Mouse (Mus musculus): ENCODE data around the gene Zscan10. TPM values are rescaled to one million over a fixed set of nuclear protein-coding genes. Genes with fewer than 3 reads are reported as not detected.

The Zscan10 gene
- total RNA-seq, 2 experiments from 2014 or later = not detected

DNA sequence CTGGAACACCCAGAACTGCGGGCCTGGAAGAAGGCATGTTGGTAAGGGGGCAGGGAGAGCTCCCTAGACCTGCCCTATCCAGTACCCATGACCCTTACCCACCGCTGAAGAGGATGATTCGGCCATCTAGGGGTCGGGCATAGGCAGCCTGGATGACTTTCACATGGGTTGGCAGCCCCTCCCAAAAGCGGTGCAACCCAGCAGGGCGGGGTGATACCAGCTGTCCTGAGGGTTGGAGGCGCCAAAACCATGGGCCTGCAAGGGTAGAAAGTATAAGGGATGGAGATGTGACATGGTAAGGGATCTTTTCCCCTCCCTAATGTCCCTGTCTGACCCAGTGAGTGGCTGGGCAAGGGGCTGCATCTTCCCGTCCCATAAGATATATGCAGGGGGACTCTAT lies 30.6 kb downstream of the Zscan10 start:
- ATAC-seq (replicated peaks; ENCODE audit: low FRiP score, poor library complexity, severe bottlenecking) = no peak

GRCm38 (mm10) chr17:23644613-23645495 lies 44.2 kb downstream of the Zscan10 start, which contains the start of gene Mmp25:
Gene Mmp25 (minus strand): TSS chr17:23645277.
- no peak for ATAC-seq (replicated peaks; ENCODE audit: low FRiP score, poor library complexity, severe bottlenecking)

DNA sequence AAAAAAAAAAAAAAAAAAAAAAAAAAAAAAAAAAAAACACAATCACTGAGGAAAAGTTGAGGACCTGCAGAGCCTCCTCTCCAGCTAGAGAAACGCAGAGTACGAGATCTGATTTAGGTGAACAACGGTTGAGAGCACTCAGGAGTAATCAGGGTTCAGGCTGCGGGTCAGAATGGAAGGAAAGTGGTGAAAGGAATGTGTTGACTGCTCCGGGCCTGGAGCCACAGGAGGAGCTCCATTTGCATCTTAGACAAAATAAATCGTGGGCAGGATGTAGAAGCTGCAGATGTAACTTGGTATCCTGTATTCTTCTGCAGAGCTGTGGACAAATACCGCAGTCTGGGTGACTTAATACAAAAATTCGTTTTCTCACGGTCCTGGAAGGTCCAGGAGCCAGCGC lies 45.2 kb downstream of the Zscan10 start:
- no peak for ATAC-seq (replicated peaks; ENCODE audit: low FRiP score, poor library complexity, severe bottlenecking)

- ATAC-seq (replicated peaks; ENCODE audit: low FRiP score, poor library complexity, severe bottlenecking) = no peak
Measured at GRCm38 (mm10) chr17:23651363-23651762, 50.7 kb downstream of the Zscan10 start.

- no peak for ATAC-seq (replicated peaks; ENCODE audit: low FRiP score, poor library complexity, severe bottlenecking)
Measured at GRCm38 (mm10) chr17:23653324-23653723, 52.7 kb downstream of the Zscan10 start.

DNA sequence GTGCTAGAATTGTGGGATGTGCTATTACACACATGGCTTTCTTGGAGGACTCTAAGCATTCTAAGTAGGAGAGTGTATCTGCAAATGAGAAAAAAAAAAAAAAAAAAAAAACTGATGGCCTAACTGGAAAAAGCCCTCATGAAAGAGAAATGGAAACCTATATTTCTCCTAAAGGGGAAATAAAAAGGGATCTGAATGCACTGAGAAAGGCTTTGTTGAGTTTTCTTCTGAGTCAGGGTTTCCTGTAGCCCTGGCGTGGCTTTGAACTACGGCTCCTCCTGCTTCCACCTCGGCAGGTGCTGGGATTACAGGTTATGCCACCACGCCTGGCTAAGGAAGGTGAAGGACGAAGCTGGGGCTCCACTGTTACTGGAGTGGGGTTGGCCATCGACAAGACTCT lies 53.3 kb downstream of the Zscan10 start:
- ATAC-seq (replicated peaks; ENCODE audit: low FRiP score, poor library complexity, severe bottlenecking) = no peak

DNA sequence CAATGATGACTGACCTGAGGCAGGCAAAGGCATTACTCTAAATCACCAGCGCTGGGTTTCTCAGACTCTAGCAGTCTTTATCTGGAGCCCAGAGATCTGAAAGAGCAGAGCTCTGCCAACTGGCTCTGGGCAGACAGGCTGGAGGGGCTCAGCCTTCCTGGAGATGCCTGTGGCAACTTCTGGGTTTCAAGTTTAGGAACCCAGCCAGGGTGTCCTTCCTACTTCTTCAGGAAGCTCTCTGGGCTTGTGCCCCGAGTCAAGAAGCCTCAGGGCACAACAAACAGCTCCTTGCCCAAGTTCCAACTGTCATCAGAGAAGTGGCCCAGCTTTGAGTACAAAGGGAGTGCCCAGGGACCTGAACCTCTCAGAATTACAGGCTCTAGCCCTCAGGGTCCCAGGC lies 53.8 kb downstream of the Zscan10 start:
- ATAC-seq (replicated peaks; ENCODE audit: low FRiP score, poor library complexity, severe bottlenecking) = no peak

GRCm38 (mm10) chr17:23658450-23658849 lies 57.8 kb downstream of the Zscan10 start:
- no peak for ATAC-seq (replicated peaks; ENCODE audit: low FRiP score, poor library complexity, severe bottlenecking)

GRCm38 (mm10) chr17:23660117-23660875 lies 59.6 kb downstream of the Zscan10 start, which contains the start of gene Bicdl2:
Gene Bicdl2 (plus strand): TSS chr17:23660506.
- ATAC-seq (replicated peaks; ENCODE audit: low FRiP score, poor library complexity, severe bottlenecking) = no peak

Other genes starting within 250 kb of the Zscan10 start
- gene Vmn2r116, start 216.3 kb upstream of the Zscan10 start, total RNA-seq (2015; ENCODE audit: low replicate concordance) = not detected in 2 replicates
- gene Vmn2r116, start 216.3 kb upstream of the Zscan10 start, total RNA-seq (2017; ENCODE audit: low replicate concordance) = not detected in 2 replicates
- not detected in 2 replicates for gene Vmn2r117, start 121.2 kb upstream of the Zscan10 start, total RNA-seq (2015; ENCODE audit: low replicate concordance)
- gene Vmn2r117, start 121.2 kb upstream of the Zscan10 start, total RNA-seq (2017; ENCODE audit: low replicate concordance) = not detected in 2 replicates
- 2.2 and 3.4 TPM in 2 replicates for gene Zfp213, start 36.6 kb upstream of the Zscan10 start, total RNA-seq (2015; ENCODE audit: low replicate concordance)
- gene Zfp213, start 36.6 kb upstream of the Zscan10 start, total RNA-seq (2017; ENCODE audit: low replicate concordance) = 0.90 and 1.4 TPM in 2 replicates
- gene Zfp13, start 1.4 kb upstream of the Zscan10 start, total RNA-seq (2015; ENCODE audit: low replicate concordance) = not detected in 2 replicates
- gene Zfp13, start 1.4 kb upstream of the Zscan10 start, total RNA-seq (2017; ENCODE audit: low replicate concordance) = not detected in 2 replicates
- 4.6 and 7.9 TPM in 2 replicates for gene Mmp25, start 44.4 kb downstream of the Zscan10 start, total RNA-seq (2015; ENCODE audit: low replicate concordance)
- 1.3 and 1.5 TPM in 2 replicates for gene Mmp25, start 44.4 kb downstream of the Zscan10 start, total RNA-seq (2017; ENCODE audit: low replicate concordance)
- gene Bicdl2, start 59.6 kb downstream of the Zscan10 start, total RNA-seq (2015; ENCODE audit: low replicate concordance) = not detected in 2 replicates
- gene Bicdl2, start 59.6 kb downstream of the Zscan10 start, total RNA-seq (2017; ENCODE audit: low replicate concordance) = not detected in 2 replicates
- 6.3 and 15.9 TPM in 2 replicates for gene Hcfc1r1, start 72.7 kb downstream of the Zscan10 start, total RNA-seq (2015; ENCODE audit: low replicate concordance)
- 8.6 and 11.0 TPM in 2 replicates for gene Hcfc1r1, start 72.7 kb downstream of the Zscan10 start, total RNA-seq (2017; ENCODE audit: low replicate concordance)
- gene Thoc6, start 73.0 kb downstream of the Zscan10 start, total RNA-seq (2015; ENCODE audit: low replicate concordance) = 11.3 and 11.9 TPM in 2 replicates
- 3.5 and 4.0 TPM in 2 replicates for gene Thoc6, start 73.0 kb downstream of the Zscan10 start, total RNA-seq (2017; ENCODE audit: low replicate concordance)
- 5.0 TPM in 1 of 2 replicates, not detected in the other for gene Tnfrsf12a, start 76.6 kb downstream of the Zscan10 start, total RNA-seq (2015; ENCODE audit: low replicate concordance)
- gene Tnfrsf12a, start 76.6 kb downstream of the Zscan10 start, total RNA-seq (2017; ENCODE audit: low replicate concordance) = 6.1 TPM in 1 of 2 replicates, not detected in the other
- not detected in 2 replicates for gene Cldn6, start 78.4 kb downstream of the Zscan10 start, total RNA-seq (2015; ENCODE audit: low replicate concordance)
- gene Cldn6, start 78.4 kb downstream of the Zscan10 start, total RNA-seq (2017; ENCODE audit: low replicate concordance) = not detected in 2 replicates
- not detected in 2 replicates for gene Cldn9, start 83.2 kb downstream of the Zscan10 start, total RNA-seq (2015; ENCODE audit: low replicate concordance)
- gene Cldn9, start 83.2 kb downstream of the Zscan10 start, total RNA-seq (2017; ENCODE audit: low replicate concordance) = not detected in 2 replicates
- gene 1520401A03Rik, start 121.9 kb downstream of the Zscan10 start, total RNA-seq (2015; ENCODE audit: low replicate concordance) = not detected in 2 replicates
- not detected in 2 replicates for gene 1520401A03Rik, start 121.9 kb downstream of the Zscan10 start, total RNA-seq (2017; ENCODE audit: low replicate concordance)
- gene Pkmyt1, start 125.5 kb downstream of the Zscan10 start, total RNA-seq (2015; ENCODE audit: low replicate concordance) = 50.3 and 81.4 TPM in 2 replicates
- 30.7 and 39.9 TPM in 2 replicates for gene Pkmyt1, start 125.5 kb downstream of the Zscan10 start, total RNA-seq (2017; ENCODE audit: low replicate concordance)
- gene Paqr4, start 140.0 kb downstream of the Zscan10 start, total RNA-seq (2015; ENCODE audit: low replicate concordance) = 1.4 and 10.1 TPM in 2 replicates
- gene Paqr4, start 140.0 kb downstream of the Zscan10 start, total RNA-seq (2017; ENCODE audit: low replicate concordance) = 7.5 and 11.2 TPM in 2 replicates
- not detected in 2 replicates for gene Kremen2, start 145.0 kb downstream of the Zscan10 start, total RNA-seq (2015; ENCODE audit: low replicate concordance)
- not detected in 2 replicates for gene Kremen2, start 145.0 kb downstream of the Zscan10 start, total RNA-seq (2017; ENCODE audit: low replicate concordance)
- gene Flywch1, start 170.7 kb downstream of the Zscan10 start, total RNA-seq (2015; ENCODE audit: low replicate concordance) = 2.1 and 2.9 TPM in 2 replicates
- 3.4 and 14.2 TPM in 2 replicates for gene Flywch1, start 170.7 kb downstream of the Zscan10 start, total RNA-seq (2017; ENCODE audit: low replicate concordance)
- gene Flywch2, start 185.2 kb downstream of the Zscan10 start, total RNA-seq (2015; ENCODE audit: low replicate concordance) = not detected in 2 replicates
- not detected in 2 replicates for gene Flywch2, start 185.2 kb downstream of the Zscan10 start, total RNA-seq (2017; ENCODE audit: low replicate concordance)
- gene Srrm2, start 189.7 kb downstream of the Zscan10 start, total RNA-seq (2015; ENCODE audit: low replicate concordance) = 468 and 572 TPM in 2 replicates
- gene Srrm2, start 189.7 kb downstream of the Zscan10 start, total RNA-seq (2017; ENCODE audit: low replicate concordance) = 294 and 325 TPM in 2 replicates
- 137 and 167 TPM in 2 replicates for gene Elob, start 228.3 kb downstream of the Zscan10 start, total RNA-seq (2015; ENCODE audit: low replicate concordance)
- gene Elob, start 228.3 kb downstream of the Zscan10 start, total RNA-seq (2017; ENCODE audit: low replicate concordance) = 51.7 and 117 TPM in 2 replicates
- gene Prss33, start 235.2 kb downstream of the Zscan10 start, total RNA-seq (2015; ENCODE audit: low replicate concordance) = not detected in 2 replicates
- not detected in 2 replicates for gene Prss33, start 235.2 kb downstream of the Zscan10 start, total RNA-seq (2017; ENCODE audit: low replicate concordance)
- gene Prss32, start 243.0 kb downstream of the Zscan10 start, total RNA-seq (2015; ENCODE audit: low replicate concordance) = not detected in 2 replicates
- not detected in 2 replicates for gene Prss32, start 243.0 kb downstream of the Zscan10 start, total RNA-seq (2017; ENCODE audit: low replicate concordance)
- not detected in 2 replicates for gene Prss41, start 243.3 kb downstream of the Zscan10 start, total RNA-seq (2015; ENCODE audit: low replicate concordance)
- not detected in 2 replicates for gene Prss41, start 243.3 kb downstream of the Zscan10 start, total RNA-seq (2017; ENCODE audit: low replicate concordance)